Mouse (Mus musculus): Measurements from ENCODE around the gene Cpne1. TPM values are rescaled to one million over a fixed set of nuclear protein-coding genes. Genes with fewer than 3 reads are reported as not detected.

Cpne1 gene
- total and polyA plus RNA-seq, 3 experiments = 33.0 to 39.8 (median 34.0) TPM

- TF ChIP-seq EP300 (IDR thresholded peaks at IDR 0.05; ENCODE audit: low read length) = peak; percentile 22; the same call in 1 of the 2 replicates
- no peak for TF ChIP-seq TCF12 (IDR thresholded peaks at IDR 0.05; ENCODE audit: low read depth, low read length)
- dilution Hi-C loops (cut with MboI; ENCODE audit: extremely low pct_ligation_motif_present, extremely low pct_unique_long_range_greater_than_20kb, low sequenced_read_pairs) = no loop called here
- DNase-seq (ENCODE audit: extremely low read depth) = peak; percentile 39
Observed at GRCm38 (mm10) chr2:156110627-156111357, 973 bp downstream of the Cpne1 start.

DNA sequence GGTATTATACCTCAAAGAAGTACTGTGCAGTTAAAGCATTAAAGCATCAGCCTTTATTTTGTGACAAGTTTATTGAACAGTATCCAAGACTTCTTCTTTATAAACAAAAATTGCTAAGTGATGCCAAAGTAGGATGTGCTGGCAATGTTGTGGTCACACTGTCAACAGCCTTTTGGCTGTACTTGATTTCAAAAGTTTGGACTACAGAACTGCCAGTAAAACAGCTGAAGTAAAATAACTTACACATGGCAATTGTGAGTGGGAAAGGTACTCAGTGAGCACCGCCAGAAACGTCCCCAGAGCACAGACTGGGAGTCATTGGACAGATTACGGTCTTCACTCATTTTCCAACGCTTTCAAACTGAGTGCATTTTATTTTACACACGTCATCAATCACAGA, 19.8 kb downstream of the Cpne1 start:
- peaks cover 4 to 8% of the 10 kb centered on the region in 2 experiments; a peak in 2 of 4 replicates for H3K4me1 ChIP-seq (ENCODE audit: control insufficient read depth in 1 of 2, insufficient read depth in 2 of 2)
- peak; percentile 46; the same call in 1 of the 2 replicates for TF ChIP-seq POLR2AphosphoS2 (IDR thresholded peaks at IDR 0.05; ENCODE audit: low read depth, low read length)
- no peak for TF ChIP-seq BHLHE40 (IDR thresholded peaks at IDR 0.05; ENCODE audit: low read depth, low read length)
- no peak for TF ChIP-seq SMC3 (IDR thresholded peaks at IDR 0.05; ENCODE audit: low read depth, low read length)
- no peak for TF ChIP-seq RAD21 (IDR thresholded peaks at IDR 0.05; ENCODE audit: low read depth, low read length)
- in situ Hi-C loops (cut with MboI; ENCODE audit: low pct_ligation_motif_present, low pct_unique_long_range_greater_than_20kb, low sequenced_read_pairs) = no loop called here
- no peak overlapping the region for H3K9ac ChIP-seq (ENCODE audit: insufficient read depth, low read depth)
- H3K36me3 ChIP-seq (replicated peaks in 1 of 2; ENCODE audit: control insufficient read depth in 1 of 2, insufficient read depth in 1 of 2, low read length in 1 of 2) = peaks cover 20 to 67% of the 10 kb centered on the region in 2 experiments
- no peaks in the 10 kb centered on the region for H3K27me3 ChIP-seq (replicated peaks)
- H3K4me3 ChIP-seq (replicated peaks in 1 of 3; ENCODE audit: low read depth in 2 of 3, low read length in 2 of 3, poor library complexity in 1 of 3) = no peak overlapping the region
- no peak overlapping the region for H3K27ac ChIP-seq (ENCODE audit: insufficient read depth, low read depth)
- no peak overlapping the region for H3K4me2 ChIP-seq (ENCODE audit: insufficient read depth, low read depth, poor library complexity, severe bottlenecking)
- H3K9me3 ChIP-seq (replicated peaks; ENCODE audit: low read length) = no peaks in the 10 kb centered on the region
- dilution Hi-C loops (cut with MboI; ENCODE audit: extremely low pct_ligation_motif_present, extremely low pct_unique_long_range_greater_than_20kb, low sequenced_read_pairs) = no loop called here
- H3K79me2 ChIP-seq (replicated peaks; ENCODE audit: control insufficient read depth, extremely low read depth, insufficient read depth, poor library complexity, severe bottlenecking) = peaks cover 3% of the 10 kb centered on the region; the same call in 1 of the 2 replicates
- no peak for DNase-seq (ENCODE audit: extremely low read depth)

More at GRCm38 (mm10) chr2:156110627-156111357, 973 bp downstream of the Cpne1 start:
- H3K9ac ChIP-seq (ENCODE audit: insufficient read depth, low read depth) = peak overlapping the region; percentile 59
- no peaks in the 10 kb centered on the region for H3K27me3 ChIP-seq (replicated peaks)
- H3K27ac ChIP-seq (ENCODE audit: insufficient read depth, low read depth) = 0 out of 2 replicates have a peak overlapping the region, but pooled peaks have one; percentile 8
- peak overlapping the region; percentile 37 for H3K4me2 ChIP-seq (ENCODE audit: insufficient read depth, low read depth, poor library complexity, severe bottlenecking)
- peak overlapping the region; percentile 75 to 94 (median 93) for H3K4me3 ChIP-seq (replicated peaks in 1 of 3; ENCODE audit: low read depth in 2 of 3, low read length in 2 of 3, poor library complexity in 1 of 3)
- H3K4me1 ChIP-seq (ENCODE audit: control insufficient read depth in 1 of 2, insufficient read depth in 2 of 2) = peaks cover 2 to 34% of the 10 kb centered on the region in 2 experiments; a peak in 1 of 4 replicates
- H3K36me3 ChIP-seq (replicated peaks in 1 of 2; ENCODE audit: control insufficient read depth in 1 of 2, insufficient read depth in 1 of 2, low read length in 1 of 2) = peaks cover 4 to 16% of the 10 kb centered on the region in 2 experiments
- peaks cover 55% of the 10 kb centered on the region for H3K79me2 ChIP-seq (replicated peaks; ENCODE audit: control insufficient read depth, extremely low read depth, insufficient read depth, poor library complexity, severe bottlenecking)
- peaks cover 2% of the 10 kb centered on the region for H3K9me3 ChIP-seq (replicated peaks; ENCODE audit: low read length)
- in situ Hi-C loops (cut with MboI; ENCODE audit: low pct_ligation_motif_present, low pct_unique_long_range_greater_than_20kb, low sequenced_read_pairs) = no loop called here

DNA sequence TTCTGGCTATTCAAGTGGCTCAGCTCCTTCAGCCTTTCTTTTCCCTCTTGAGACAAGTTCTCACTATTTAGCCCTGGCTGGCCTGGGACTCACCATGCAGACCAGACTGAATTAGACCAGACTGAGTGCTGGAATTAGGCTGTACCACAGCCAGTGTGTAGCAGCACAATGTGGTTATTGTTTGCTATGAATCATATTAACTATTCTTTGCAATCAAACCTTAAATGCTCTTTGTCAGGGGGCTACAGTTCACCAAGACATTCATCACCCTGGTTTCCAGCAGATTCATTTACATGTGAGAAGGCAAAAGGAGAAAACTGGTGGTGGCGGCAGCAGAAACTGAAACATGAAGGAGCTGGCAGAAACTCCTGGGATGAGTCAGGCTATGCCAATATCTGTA, 22.0 kb downstream of the Cpne1 start:
- H3K9me3 ChIP-seq (replicated peaks; ENCODE audit: low read length) = no peaks in the 10 kb centered on the region
- TF ChIP-seq ZMIZ1 (IDR thresholded peaks at IDR 0.05; ENCODE audit: low read depth, low read length) (no peak), JUND (conservative IDR thresholded peaks at IDR 0.05; ENCODE audit: low read depth, low read length) (peak; percentile 35; the same call in 1 of the 2 replicates), MYC (IDR thresholded peaks at IDR 0.05; ENCODE audit: low read depth, low read length) (no peak), JUN (IDR thresholded peaks at IDR 0.05; ENCODE audit: insufficient read depth, low read depth, low read length) (0 out of 2 replicates have a peak, but pooled peaks have one; percentile 18)
- no peak overlapping the region for H3K27ac ChIP-seq (ENCODE audit: insufficient read depth, low read depth)
- DNase-seq (ENCODE audit: extremely low read depth) = no peak
- H3K4me1 ChIP-seq (ENCODE audit: control insufficient read depth in 1 of 2, insufficient read depth in 2 of 2) = peaks cover 4 to 8% of the 10 kb centered on the region in 2 experiments; a peak in 2 of 4 replicates
- H3K36me3 ChIP-seq (replicated peaks in 1 of 2; ENCODE audit: control insufficient read depth in 1 of 2, insufficient read depth in 1 of 2, low read length in 1 of 2) = peaks cover 6 to 48% of the 10 kb centered on the region in 2 experiments
- no peak overlapping the region for H3K4me3 ChIP-seq (replicated peaks in 1 of 3; ENCODE audit: low read depth in 2 of 3, low read length in 2 of 3, poor library complexity in 1 of 3)
- in situ Hi-C loops (cut with MboI; ENCODE audit: low pct_ligation_motif_present, low pct_unique_long_range_greater_than_20kb, low sequenced_read_pairs) = no loop called here
- H3K9ac ChIP-seq (ENCODE audit: insufficient read depth, low read depth) = no peak overlapping the region
- no peak overlapping the region for H3K4me2 ChIP-seq (ENCODE audit: insufficient read depth, low read depth, poor library complexity, severe bottlenecking)
- dilution Hi-C loops (cut with MboI; ENCODE audit: extremely low pct_ligation_motif_present, extremely low pct_unique_long_range_greater_than_20kb, low sequenced_read_pairs) = no loop called here
- peaks cover 1% of the 10 kb centered on the region; the same call in 1 of the 2 replicates for H3K79me2 ChIP-seq (replicated peaks; ENCODE audit: control insufficient read depth, extremely low read depth, insufficient read depth, poor library complexity, severe bottlenecking)
- H3K27me3 ChIP-seq (replicated peaks) = no peaks in the 10 kb centered on the region

All from CH12.LX (cell line).